Mouse (Mus musculus): ENCODE results near the gene Fastkd2. TPM values are rescaled to one million over a fixed set of nuclear protein-coding genes. Genes with fewer than 3 reads are reported as not detected.

Fastkd2 gene
- total RNA-seq (2021), result 20.4 and 26.9 TPM in 2 replicates
- long read RNA-seq, experiment 1, full-length matches to known transcripts, result 33 of 41 reads
- long read RNA-seq, experiment 1, partial matches to known transcripts, result 2 of 41 reads
- long read RNA-seq, experiment 1, other reads (novel, unspliced or antisense), result 6 of 41 reads
- long read RNA-seq, experiment 2, full-length matches to known transcripts, result 17 of 25 reads
- long read RNA-seq, experiment 2, partial matches to known transcripts, result 5 of 25 reads
- long read RNA-seq, experiment 2, other reads (novel, unspliced or antisense), result 3 of 25 reads

- peak; percentile 94 for DNase-seq
Measured at GRCm38 (mm10) chr1:63730240-63730771, at the start of gene Fastkd2, which contains the start of gene Mdh1b. Fastkd2 (plus strand) TSS chr1:63730614. Mdh1b (minus strand) TSS chr1:63730318.

GRCm38 (mm10) chr1:63686827-63687226, 43.6 kb upstream of the Fastkd2 start, which contains the start of gene Dytn:
Dytn (minus strand) TSS chr1:63686927.
- no peak for DNase-seq

GRCm38 (mm10) chr1:63696861-63697260, 33.6 kb upstream of the Fastkd2 start:
- DNase-seq, result no peak

- DNase-seq, result peak; percentile 13
Measured at GRCm38 (mm10) chr1:63705733-63706132, 24.7 kb upstream of the Fastkd2 start.

GRCm38 (mm10) chr1:63708876-63709275, 21.5 kb upstream of the Fastkd2 start:
- no peak for DNase-seq

- DNase-seq, result no peak
Measured at GRCm38 (mm10) chr1:63720161-63720560, 10.3 kb upstream of the Fastkd2 start.

- no peak for DNase-seq
Measured at GRCm38 (mm10) chr1:63729796-63730195, 618 bp upstream of the Fastkd2 start.

- no peak for DNase-seq
Measured at GRCm38 (mm10) chr1:63756005-63756404, 25.6 kb downstream of the Fastkd2 start.

GRCm38 (mm10) chr1:63763212-63763694, 32.8 kb downstream of the Fastkd2 start:
- peak; percentile 41 for DNase-seq

- DNase-seq, result no peak
Measured at GRCm38 (mm10) chr1:63763881-63764386, 33.5 kb downstream of the Fastkd2 start.

GRCm38 (mm10) chr1:63764395-63764794, 34.0 kb downstream of the Fastkd2 start:
- no peak for DNase-seq

GRCm38 (mm10) chr1:63768112-63768511, 37.7 kb downstream of the Fastkd2 start:
- no peak for DNase-seq

GRCm38 (mm10) chr1:63769167-63769566, 38.8 kb downstream of the Fastkd2 start, which contains the start of gene 4933402D24Rik:
4933402D24Rik (minus strand) TSS chr1:63769267.
- no peak for DNase-seq

- no peak for DNase-seq
Measured at GRCm38 (mm10) chr1:63770309-63770708, 39.9 kb downstream of the Fastkd2 start.

- no peak for DNase-seq
Measured at GRCm38 (mm10) chr1:63776396-63776795, 46.0 kb downstream of the Fastkd2 start.

- no peak for DNase-seq
Measured at GRCm38 (mm10) chr1:63776902-63777630, 46.7 kb downstream of the Fastkd2 start.

GRCm38 (mm10) chr1:63794326-63794725, 63.9 kb downstream of the Fastkd2 start:
- DNase-seq, result peak; percentile 19

Other genes with a start within 250 kb of the Fastkd2 start
- not detected in 2 replicates for gene Gm39653, start 114.6 kb upstream of the Fastkd2 start, total RNA-seq (2021)
- gene Dytn, start 43.7 kb upstream of the Fastkd2 start, total RNA-seq (2021), result not detected in 2 replicates
- not detected in 2 replicates for gene Mdh1b, start 296 bp upstream of the Fastkd2 start, total RNA-seq (2021)
- not detected in 2 replicates for gene 4933402D24Rik, start 38.7 kb downstream of the Fastkd2 start, total RNA-seq (2021)